Mouse (Mus musculus) lung, postnatal 0 days (tissue): ENCODE measurements around the gene Fam102b.

ENCODE experiments used
- CTCF ChIP-seq: IDR thresholded peaks from 2 replicates; pipeline ENCODE4 v1.5.1; 2016; ENCODE audit warnings: antibody characterized with exemption, mild to moderate bottlenecking
- EP300 ChIP-seq: IDR thresholded peaks from 2 replicates; pipeline ENCODE4 v1.6.1; 2016; ENCODE audit warnings: antibody characterized with exemption, mild to moderate bottlenecking, control low read depth

GRCm38 (mm10) chr3:109051056-109051945 is 23.9 kb upstream of the Fam102b start:
- TF ChIP-seq CTCF, result peak; percentile 46
- no peak for TF ChIP-seq EP300
